Mouse (Mus musculus) kidney, embryonic 15.5 days (tissue): ENCODE results near the gene Tada2b. TPM values are rescaled to one million over a fixed set of nuclear protein-coding genes. Genes with fewer than 3 reads are reported as not detected.
A peak's percentile ranks its signal among the peaks of the same experiment; 100 is the strongest.

Experiments used
- ATAC-seq: fragments of 200-750 bp; cut with Nextera tagmentation; replicated peaks from 2 replicates; pipeline ENCODE4 v1.8.0; 2017; ENCODE audit warnings: moderate TSS enrichment; ENCODE audit not compliant: low FRiP score
- H3K27ac ChIP-seq: fragments of 300-500 bp; sonication (generic); 2 replicates; pipeline ENCODE4 v1.5.1; 2015; ENCODE audit warnings: mild to moderate bottlenecking, inconsistent platforms
- H3K27me3 ChIP-seq: fragments of 300-500 bp; sonication (generic); 2 replicates; pipeline ENCODE4 v1.6.1; 2015; ENCODE audit warnings: inconsistent platforms
- H3K36me3 ChIP-seq: fragments of 300-500 bp; sonication (generic); 2 replicates; pipeline ENCODE4 v1.6.1; 2015; ENCODE audit warnings: inconsistent platforms
- H3K4me1 ChIP-seq: fragments of 300-500 bp; sonication (generic); 2 replicates; pipeline ENCODE4 v1.6.1; 2015; ENCODE audit warnings: inconsistent platforms
- H3K4me2 ChIP-seq: fragments of 300-500 bp; sonication (generic); 2 replicates; pipeline ENCODE4 v1.6.1; 2015; ENCODE audit warnings: moderate library complexity, mild to moderate bottlenecking, inconsistent platforms
- H3K4me3 ChIP-seq: fragments of 300-500 bp; sonication (generic); replicated peaks from 2 replicates; pipeline ENCODE4 v1.5.1; 2015; ENCODE audit warnings: mild to moderate bottlenecking, inconsistent platforms
- H3K9ac ChIP-seq: fragments of 300-500 bp; sonication (generic); 2 replicates; pipeline ENCODE4 v1.6.1; 2015; ENCODE audit warnings: mild to moderate bottlenecking, inconsistent platforms
- H3K9me3 ChIP-seq: fragments of 300-500 bp; sonication (generic); replicated peaks from 2 replicates; pipeline ENCODE4 v1.6.1; 2016; ENCODE audit warnings: inconsistent platforms
- WGBS: fragments of 180-500 bp; shearing (Covaris S2); methylation state at CpG from one replicate; pipeline ENCODE4 v1.1.7; 2015; ENCODE audit warnings: mixed read lengths; 5-methylcytosine and 5-hydroxymethylcytosine counted together
- polyA plus RNA-seq: library from polyadenylated mRNA; unstranded; fragments of >200 nt; fragmentation: Nextera tagmentation; extraction: Ambion mirVana; gene quantifications from 2 replicates; pipeline ENCODE4 v1.2.1, GENCODE M21; 2015

The Tada2b gene
- polyA plus RNA-seq, 1 experiment from 2014 or later: 2.1 TPM

- Histone ChIP-seq H3K4me2 (no peak overlapping the region), H3K9ac (no peak overlapping the region), H3K4me3 (no peak overlapping the region), H3K9me3 (no peaks in the 10 kb centered on the region), H3K27me3 (no peaks in the 10 kb centered on the region), H3K27ac (no peak overlapping the region), H3K36me3 (no peaks in the 10 kb centered on the region), H3K4me1 (peaks cover 18% of the 10 kb centered on the region)
- ATAC-seq: no peak
- 14% methylated on average over 4 of the region's 4 CpGs for WGBS
Observed at GRCm38 (mm10) chr5:36458926-36459325, 25.2 kb downstream of the Tada2b start.

- no peak overlapping the region for H3K27ac ChIP-seq
- peaks cover 6% of the 10 kb centered on the region; the same call in 1 of the 2 replicates for H3K4me1 ChIP-seq
- H3K9ac ChIP-seq: no peak overlapping the region
- no peaks in the 10 kb centered on the region for H3K9me3 ChIP-seq
- H3K36me3 ChIP-seq: no peaks in the 10 kb centered on the region
- no peak overlapping the region for H3K4me2 ChIP-seq
- WGBS: 78% methylated on average over 4 of the region's 4 CpGs
- H3K4me3 ChIP-seq: no peak overlapping the region
- no peak for ATAC-seq
- no peaks in the 10 kb centered on the region for H3K27me3 ChIP-seq
Observed at GRCm38 (mm10) chr5:36457706-36458105, 26.4 kb downstream of the Tada2b start.

GRCm38 (mm10) chr5:36452821-36453220 is 31.3 kb downstream of the Tada2b start:
- no peak overlapping the region for H3K9ac ChIP-seq
- 78% methylated on average over 6 of the region's 6 CpGs for WGBS
- no peak overlapping the region for H3K27ac ChIP-seq
- no peak overlapping the region for H3K4me3 ChIP-seq
- no peaks in the 10 kb centered on the region for H3K27me3 ChIP-seq
- peaks cover 3% of the 10 kb centered on the region; the same call in 1 of the 2 replicates for H3K4me1 ChIP-seq
- no peaks in the 10 kb centered on the region for H3K36me3 ChIP-seq
- H3K4me2 ChIP-seq: no peak overlapping the region
- no peak for ATAC-seq
- H3K9me3 ChIP-seq: no peaks in the 10 kb centered on the region

GRCm38 (mm10) chr5:36451872-36452389 is 32.2 kb downstream of the Tada2b start:
- Histone ChIP-seq H3K27me3 (no peaks in the 10 kb centered on the region), H3K9me3 (no peaks in the 10 kb centered on the region), H3K9ac (no peak overlapping the region), H3K4me1 (peaks cover 3% of the 10 kb centered on the region; the same call in 1 of the 2 replicates), H3K4me2 (no peak overlapping the region), H3K4me3 (no peak overlapping the region), H3K27ac (no peak overlapping the region), H3K36me3 (no peaks in the 10 kb centered on the region)
- no peak for ATAC-seq
- 61% methylated on average over 10 of the region's 10 CpGs for WGBS

GRCm38 (mm10) chr5:36451119-36451518 is 33.0 kb downstream of the Tada2b start:
- H3K4me3 ChIP-seq: no peak overlapping the region
- H3K27me3 ChIP-seq: no peaks in the 10 kb centered on the region
- no peak for ATAC-seq
- no peak overlapping the region for H3K9ac ChIP-seq
- WGBS: 19% methylated on average over 7 of the region's 10 CpGs
- no peak overlapping the region for H3K27ac ChIP-seq
- H3K4me1 ChIP-seq: peaks cover 3% of the 10 kb centered on the region; the same call in 1 of the 2 replicates
- no peaks in the 10 kb centered on the region for H3K9me3 ChIP-seq
- H3K4me2 ChIP-seq: 0 out of 2 replicates have a peak overlapping the region, but pooled peaks have one; percentile 2
- no peaks in the 10 kb centered on the region for H3K36me3 ChIP-seq

- no peak overlapping the region for H3K4me3 ChIP-seq
- no peak overlapping the region for H3K9ac ChIP-seq
- no peak overlapping the region for H3K4me2 ChIP-seq
- no peak overlapping the region for H3K27ac ChIP-seq
- no peaks in the 10 kb centered on the region for H3K27me3 ChIP-seq
- ATAC-seq: peak; percentile 54; the same call in 1 of the 2 replicates
- H3K36me3 ChIP-seq: no peaks in the 10 kb centered on the region
- H3K9me3 ChIP-seq: no peaks in the 10 kb centered on the region
- 70% methylated on average over 6 of the region's 6 CpGs for whole genome bisulfite sequencing
- peaks cover 3% of the 10 kb centered on the region; the same call in 1 of the 2 replicates for H3K4me1 ChIP-seq
Observed at GRCm38 (mm10) chr5:36449710-36450358, 34.3 kb downstream of the Tada2b start.

- Histone ChIP-seq H3K4me1 (peaks cover 3% of the 10 kb centered on the region; the same call in 1 of the 2 replicates), H3K4me2 (no peak overlapping the region), H3K27me3 (no peaks in the 10 kb centered on the region), H3K27ac (no peak overlapping the region), H3K36me3 (no peaks in the 10 kb centered on the region), H3K9me3 (no peaks in the 10 kb centered on the region), H3K9ac (no peak overlapping the region), H3K4me3 (no peak overlapping the region)
- 90% methylated on average over 12 of the region's 12 CpGs for WGBS
- ATAC-seq: no peak
Observed at GRCm38 (mm10) chr5:36447872-36448271, 36.2 kb downstream of the Tada2b start.

GRCm38 (mm10) chr5:36446166-36446890 is 37.8 kb downstream of the Tada2b start:
- Histone ChIP-seq H3K9ac (no peak overlapping the region), H3K4me2 (no peak overlapping the region), H3K27ac (no peak overlapping the region), H3K4me1 (peaks cover 2% of the 10 kb centered on the region; the same call in 1 of the 2 replicates), H3K27me3 (no peaks in the 10 kb centered on the region), H3K4me3 (no peak overlapping the region), H3K9me3 (no peaks in the 10 kb centered on the region), H3K36me3 (no peaks in the 10 kb centered on the region)
- 51% methylated on average over 9 of the region's 9 CpGs for WGBS
- ATAC-seq: no peak

GRCm38 (mm10) chr5:36445028-36445427 is 39.1 kb downstream of the Tada2b start:
- no peak for ATAC-seq
- WGBS: 30% methylated on average over 8 of the region's 8 CpGs
- Histone ChIP-seq H3K9ac (no peak overlapping the region), H3K4me1 (no peaks in the 10 kb centered on the region), H3K4me2 (no peak overlapping the region), H3K9me3 (no peaks in the 10 kb centered on the region), H3K36me3 (no peaks in the 10 kb centered on the region), H3K27ac (no peak overlapping the region), H3K4me3 (no peak overlapping the region), H3K27me3 (no peaks in the 10 kb centered on the region)

GRCm38 (mm10) chr5:36444611-36445010 is 39.5 kb downstream of the Tada2b start:
- no peaks in the 10 kb centered on the region for H3K27me3 ChIP-seq
- no peaks in the 10 kb centered on the region for H3K36me3 ChIP-seq
- no peak overlapping the region for H3K9ac ChIP-seq
- H3K9me3 ChIP-seq: no peaks in the 10 kb centered on the region
- ATAC-seq: no peak
- 56% methylated on average over 4 of the region's 4 CpGs for WGBS
- H3K4me2 ChIP-seq: no peak overlapping the region
- H3K4me1 ChIP-seq: no peaks in the 10 kb centered on the region
- H3K4me3 ChIP-seq: no peak overlapping the region
- no peak overlapping the region for H3K27ac ChIP-seq

- Histone ChIP-seq H3K9me3 (no peaks in the 10 kb centered on the region), H3K36me3 (no peaks in the 10 kb centered on the region), H3K4me2 (no peak overlapping the region), H3K9ac (no peak overlapping the region), H3K27me3 (no peaks in the 10 kb centered on the region), H3K4me1 (no peaks in the 10 kb centered on the region), H3K4me3 (no peak overlapping the region), H3K27ac (no peak overlapping the region)
- ATAC-seq: no peak
- WGBS: 77% methylated on average over 3 of the region's 3 CpGs
Observed at GRCm38 (mm10) chr5:36440741-36441140, 43.3 kb downstream of the Tada2b start.

- H3K4me2 ChIP-seq: no peak overlapping the region
- H3K36me3 ChIP-seq: no peaks in the 10 kb centered on the region
- no peak overlapping the region for H3K27ac ChIP-seq
- no peak overlapping the region for H3K9ac ChIP-seq
- H3K27me3 ChIP-seq: no peaks in the 10 kb centered on the region
- 75% methylated on average over 4 of the region's 4 CpGs for WGBS
- H3K4me1 ChIP-seq: no peaks in the 10 kb centered on the region
- ATAC-seq: no peak
- no peaks in the 10 kb centered on the region for H3K9me3 ChIP-seq
- H3K4me3 ChIP-seq: no peak overlapping the region
Observed at GRCm38 (mm10) chr5:36436858-36437257, 47.2 kb downstream of the Tada2b start.
